9 mouse cellular contexts compared by ENCODE assay signal in the genomic region with DNA sequence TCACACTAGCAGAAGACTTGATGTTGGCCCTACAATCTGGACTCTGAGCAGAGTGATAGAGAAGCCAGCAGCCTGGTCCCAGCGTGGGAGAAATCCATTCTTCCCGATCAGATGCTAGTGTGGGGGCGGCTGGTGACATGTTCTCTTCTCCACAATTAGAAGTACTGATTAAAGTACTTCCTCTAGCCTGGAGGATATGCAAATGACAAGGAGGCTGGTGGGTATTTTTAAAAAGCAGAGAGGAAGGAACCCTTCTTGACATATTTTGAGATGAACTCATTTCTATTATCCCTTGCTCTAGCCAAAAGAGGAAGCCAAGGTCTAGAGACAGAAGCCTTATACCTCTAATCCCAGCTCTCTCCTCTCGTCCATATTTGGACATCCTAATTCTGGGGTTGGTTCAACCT. TPM values are rescaled to one million over a fixed set of nuclear protein-coding genes. Genes with fewer than 3 reads are reported as not detected.
DNase-seq lines count a peak whose midpoint lies in the region; ATAC-seq lines count a peak whose summit lies in the region.
"Had no signal": no experiment of that assay in that cellular context is flagged by ENCODE, and none has a peak within 500 bp of the region (broad histone marks: within the 10 kb centered on the region; RNA-seq: fewer than 3 reads in every experiment).

No protein-coding gene starts in this region.

- intact Hi-C loops in gastrocnemius, postnatal 14 days (cut with DNase I; ENCODE audit: low total_unique reads), result no loop called here

- peak; percentile 59 for ATAC-seq in megakaryocyte, adult 5-6 weeks (ENCODE audit: poor library complexity, severe bottlenecking)
- no peak for ATAC-seq in CD4-positive, CD25-positive, alpha-beta regulatory T cell, adult 4 months
- ATAC-seq: hindbrain, embryonic 16.5 days had no signal

- peak; percentile 61 to 70 for DNase-seq in spleen, postnatal 36 days (ENCODE audit: low spot score in 2 of 2)
- DNase-seq in spleen, postnatal 14 days (ENCODE audit: low spot score in 2 of 2), result no peak
- DNase-seq in layer of hippocampus, adult 18-20 months (ENCODE audit: low spot score in 2 of 2), result peak; percentile 75 to 92
- DNase-seq in gastrocnemius, postnatal 14 days, result no peak
- no peak for DNase-seq in lung, postnatal 14 days
- DNase-seq: gastrocnemius, adult 2 months had no signal

RNA-seq across cellular contexts. Expression of gene Sorl1, which starts 40.4 kb away (rescaled TPM):
- total RNA-seq in layer of hippocampus, adult 18-20 months (2021), result 100 to 1,000 TPM; 189 to 193 TPM
- total RNA-seq in megakaryocyte, adult 5-6 weeks (2015), result 108 and 111 TPM in 2 replicates
- 123 and 172 TPM in 2 replicates for total RNA-seq in megakaryocyte, adult 5-6 weeks (2017)
- 10 to 100 TPM; 31.8 to 33.4 TPM for total RNA-seq in gastrocnemius, postnatal 14 days (2021)
- polyA plus RNA-seq in CD4-positive, CD25-positive, alpha-beta regulatory T cell, adult 4 months (2017; shearing (Covaris generic)), result 10 to 100 TPM; 26.9 to 33.5 TPM

Comparison
In these comparisons a context has a peak if more than half of its experiments do, and no peak if none do; other contexts are left out.
1. DNase-seq: peak in spleen, postnatal 36 days (2 of 2) and layer of hippocampus, adult 18-20 months (2 of 2); none in spleen, postnatal 14 days (0 of 2), gastrocnemius, postnatal 14 days (single experiment) and lung, postnatal 14 days (single experiment).